Mouse (Mus musculus): ENCODE measurements around the gene Cltrn.

The Cltrn gene

DNA sequence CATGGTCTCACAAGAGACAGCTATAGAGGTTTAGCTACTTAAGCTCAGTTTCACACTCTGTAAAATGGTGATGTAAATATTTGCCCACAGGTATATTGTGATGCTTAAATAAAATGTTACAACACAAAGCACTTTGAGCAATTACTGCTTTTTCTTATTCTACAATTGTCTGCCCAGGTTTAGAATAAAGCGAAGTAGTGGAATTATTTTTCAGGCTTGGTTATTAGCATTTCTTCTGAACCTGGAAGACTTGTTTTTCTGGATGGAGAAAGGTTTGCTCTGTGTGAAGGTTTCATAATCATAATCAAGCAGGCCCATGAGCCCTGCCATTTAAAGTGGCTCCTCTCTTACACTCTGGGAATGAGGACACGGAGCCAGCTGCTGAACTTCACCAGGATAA is 50.4 kb downstream of the Cltrn start, which contains the start of gene Ace2:
Gene Ace2, plus strand, starts transcription at position 301 of the 400 bp plus-strand sequence.
- DNase-seq (ENCODE audit: low spot score): no peak

GRCm38 (mm10) chrX:164145463-164146250 is 57.0 kb downstream of the Cltrn start:
- no peak for DNase-seq (ENCODE audit: low spot score)

DNA sequence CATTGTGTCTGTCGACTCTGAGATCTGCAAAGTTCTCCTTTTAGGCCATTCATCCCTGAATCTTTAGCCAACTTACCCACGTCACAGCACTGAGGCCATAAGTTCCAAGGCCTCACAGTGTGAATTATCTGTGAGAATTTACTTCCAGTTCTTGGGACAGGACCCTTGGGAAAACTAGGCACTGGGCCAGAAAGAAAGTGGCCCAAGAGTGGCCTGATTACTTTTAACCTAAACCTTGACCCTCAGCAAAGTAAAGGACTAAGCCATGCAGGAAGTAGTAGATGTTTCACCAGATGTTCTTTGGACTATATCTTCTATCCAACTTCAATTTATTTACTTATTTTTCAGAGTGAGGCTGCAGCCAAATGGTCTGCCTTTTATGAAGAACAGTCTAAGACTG is 64.1 kb downstream of the Cltrn start:
- DNase-seq (ENCODE audit: low spot score): no peak

- DNase-seq (ENCODE audit: low spot score): no peak
Measured at GRCm38 (mm10) chrX:164153606-164154005, 65.0 kb downstream of the Cltrn start.

GRCm38 (mm10) chrX:164154594-164154993 is 66.0 kb downstream of the Cltrn start:
- no peak for DNase-seq (ENCODE audit: low spot score)

DNA sequence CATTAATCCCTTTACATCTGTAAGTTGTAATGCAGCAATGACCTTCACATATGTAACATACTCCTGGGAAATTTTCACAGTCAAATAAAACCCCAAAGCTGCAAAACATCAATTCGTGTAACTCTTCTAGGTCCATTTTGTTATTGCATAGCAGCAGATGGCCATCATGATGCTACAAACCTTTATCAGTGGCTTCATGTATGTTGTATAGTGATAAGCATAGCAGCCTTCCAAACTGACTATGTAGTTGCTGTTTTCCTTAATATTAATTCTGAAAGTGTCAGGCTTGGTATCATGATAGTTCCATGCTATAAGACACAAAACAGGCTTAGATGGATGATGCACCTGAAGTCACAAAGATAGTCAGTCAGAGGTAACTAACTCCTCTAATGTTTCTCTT is 76.1 kb downstream of the Cltrn start:
- no peak for DNase-seq (ENCODE audit: low spot score)

Data from ovary, postnatal 36 days (tissue).